Mouse (Mus musculus) C2C12 (cell line): ENCODE results near the gene Hvcn1.

Experiments used
- CEBPB ChIP-seq: IDR thresholded peaks from one replicate; pipeline ENCODE4 v1.6.1; 2011; ENCODE audit warnings: low read depth, mild to moderate bottlenecking, control low read depth, moderate library complexity
- CTCF ChIP-seq: IDR thresholded peaks from one replicate; pipeline ENCODE4 v1.5.1; 2011; ENCODE audit not compliant: control insufficient read depth, insufficient read depth, insufficient read length
- FOSL1 ChIP-seq: IDR thresholded peaks from one replicate; pipeline ENCODE4 v1.8.0; 2011; ENCODE audit warnings: mild to moderate bottlenecking, low read length; ENCODE audit not compliant: poor library complexity, insufficient read depth, severe bottlenecking
- MAX ChIP-seq: IDR thresholded peaks from one replicate; pipeline ENCODE4 v1.6.1; 2011; ENCODE audit warnings: mild to moderate bottlenecking, control low read depth
- MYOD1 ChIP-seq: IDR thresholded peaks from one replicate; pipeline ENCODE4 v1.6.1; 2011; ENCODE audit warnings: low read depth; ENCODE audit not compliant: control insufficient read depth, insufficient read length
- MYOG ChIP-seq: IDR thresholded peaks from one replicate; pipeline ENCODE4 v1.6.1; 2011; ENCODE audit not compliant: control insufficient read depth, insufficient read length; ENCODE audit errors: extremely low read depth
- USF1 ChIP-seq: IDR thresholded peaks from one replicate; pipeline ENCODE4 v1.6.1; 2011; ENCODE audit warnings: low read depth, mild to moderate bottlenecking, control low read depth, moderate library complexity

DNA sequence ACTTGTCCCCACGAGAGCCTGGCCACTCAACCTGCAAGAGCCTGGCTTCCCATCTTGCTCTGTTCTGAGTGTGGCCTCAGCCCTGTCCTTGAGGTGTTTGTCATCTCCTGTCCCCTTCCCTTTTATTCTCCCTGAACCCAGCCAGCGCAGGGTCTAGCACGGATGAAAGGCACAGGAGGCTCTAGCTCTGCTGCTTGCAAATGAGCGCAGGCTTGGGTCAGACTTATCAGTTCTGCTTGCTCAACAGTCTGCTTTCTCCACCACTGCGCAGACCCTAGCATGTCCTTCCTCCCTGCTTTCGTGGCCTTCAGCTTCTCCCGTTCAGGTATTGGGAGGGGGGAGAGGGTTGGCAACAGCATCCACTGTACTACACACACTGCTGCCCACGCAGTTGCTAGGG, 5.5 kb downstream of the Hvcn1 start:
- no peak for TF ChIP-seq CTCF
- TF ChIP-seq CEBPB, result no peak
- no peak for TF ChIP-seq MYOD1
- no peak for TF ChIP-seq MAX
- TF ChIP-seq USF1, result no peak
- TF ChIP-seq MYOG, result no peak
- TF ChIP-seq FOSL1, result no peak
